Mouse (Mus musculus): ENCODE data around the gene Dcaf4.

The Dcaf4 gene

DNA sequence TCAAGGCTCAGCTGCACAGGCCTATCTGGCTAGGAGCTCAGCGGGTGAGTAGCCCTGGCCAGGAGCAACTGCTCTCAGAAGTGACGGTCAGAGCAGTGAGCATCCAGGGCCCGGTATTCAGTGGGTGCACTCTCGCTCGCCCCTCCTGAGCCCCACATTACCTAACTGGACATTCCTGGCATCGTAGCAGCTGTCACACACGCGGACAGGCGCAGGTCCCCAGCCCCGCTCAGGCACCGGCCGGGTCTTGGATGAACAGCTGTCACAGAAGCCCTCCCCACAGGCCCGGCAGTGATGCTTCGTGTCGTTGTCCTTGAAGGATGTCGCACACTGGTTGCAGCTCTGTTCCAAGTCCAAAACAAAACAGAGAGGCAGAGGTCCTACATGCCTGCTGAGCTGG is 31.0 kb downstream of the Dcaf4 start:
- DNase-seq (ENCODE audit: low spot score): no peak

DNA sequence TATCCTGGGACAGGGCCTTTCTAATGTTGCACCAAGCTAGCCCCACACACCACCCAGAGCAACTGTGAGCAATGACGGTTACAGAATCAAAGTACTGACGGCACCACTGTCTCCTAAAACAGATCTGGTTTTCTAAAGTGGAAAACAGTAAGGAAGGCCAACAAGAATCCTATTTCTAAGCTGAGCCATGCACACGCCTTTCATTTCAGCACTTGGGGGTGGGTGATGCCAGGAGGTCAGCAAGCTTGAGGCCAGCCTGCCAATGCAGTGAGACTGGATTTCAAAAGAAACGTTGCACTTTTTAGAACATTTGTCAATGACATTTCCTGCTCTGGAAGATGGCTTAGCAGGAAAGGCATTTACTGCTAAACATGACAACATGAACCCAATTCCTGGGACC is 33.5 kb downstream of the Dcaf4 start:
- no peak for DNase-seq (ENCODE audit: low spot score)

DNA sequence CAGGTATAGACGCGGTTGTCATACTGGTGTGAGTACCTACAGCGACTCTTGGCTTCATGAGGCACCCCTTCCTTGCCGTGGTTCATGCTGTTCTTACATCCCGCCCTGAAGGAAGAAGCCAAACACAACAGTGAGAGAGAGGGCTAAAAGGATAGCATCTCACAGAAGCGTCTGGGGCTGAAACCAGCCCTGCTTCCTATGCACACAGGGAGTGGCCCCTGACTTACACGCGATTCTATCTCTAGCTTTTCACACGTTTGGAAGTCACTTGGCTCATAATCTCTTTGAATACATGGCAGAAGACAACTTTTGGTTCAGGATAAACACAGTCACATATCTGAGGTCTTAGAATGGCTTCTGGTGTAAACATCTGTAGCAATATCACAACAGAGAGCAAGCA is 35.3 kb downstream of the Dcaf4 start:
- DNase-seq (ENCODE audit: low spot score): no peak

DNA sequence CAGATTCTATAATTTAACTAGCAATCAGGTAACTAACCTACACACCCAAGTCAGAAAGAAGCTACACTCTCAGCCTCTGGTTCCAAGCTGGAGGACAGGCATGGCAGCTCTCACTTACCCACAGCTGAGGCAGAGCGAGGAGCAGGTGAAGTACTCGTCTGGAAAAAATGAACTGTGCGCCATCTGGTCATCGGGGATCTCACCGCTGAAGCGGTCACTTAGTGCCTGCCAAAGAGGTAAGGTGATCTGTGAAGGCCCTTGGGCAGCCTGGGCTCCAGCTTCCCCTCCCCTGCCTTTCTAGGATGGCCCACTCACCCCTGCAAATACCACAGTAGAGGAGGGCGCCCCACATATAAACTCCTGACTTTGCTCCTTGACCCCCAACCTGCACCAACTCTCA is 38.2 kb downstream of the Dcaf4 start:
- DNase-seq (ENCODE audit: low spot score): no peak

DNA sequence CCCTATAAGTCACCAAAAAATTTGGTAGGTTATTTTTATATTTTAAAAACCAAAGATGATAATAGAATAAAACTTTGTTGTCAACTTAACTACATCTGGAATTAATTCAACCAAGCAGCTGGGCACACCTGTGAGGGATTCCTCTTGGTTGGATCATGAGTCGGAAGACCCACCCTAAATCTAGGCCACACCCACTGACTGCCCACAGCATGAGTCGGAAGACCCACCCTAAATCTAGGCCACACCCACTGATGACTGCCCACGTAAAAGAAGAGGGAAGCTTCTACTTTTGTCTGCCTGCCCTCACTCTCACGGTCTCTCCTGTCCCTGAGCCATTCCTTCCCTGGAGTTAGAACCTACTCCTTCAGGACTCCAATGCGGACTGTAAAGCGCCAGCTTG is 39.9 kb downstream of the Dcaf4 start:
- DNase-seq (ENCODE audit: low spot score): no peak

DNA sequence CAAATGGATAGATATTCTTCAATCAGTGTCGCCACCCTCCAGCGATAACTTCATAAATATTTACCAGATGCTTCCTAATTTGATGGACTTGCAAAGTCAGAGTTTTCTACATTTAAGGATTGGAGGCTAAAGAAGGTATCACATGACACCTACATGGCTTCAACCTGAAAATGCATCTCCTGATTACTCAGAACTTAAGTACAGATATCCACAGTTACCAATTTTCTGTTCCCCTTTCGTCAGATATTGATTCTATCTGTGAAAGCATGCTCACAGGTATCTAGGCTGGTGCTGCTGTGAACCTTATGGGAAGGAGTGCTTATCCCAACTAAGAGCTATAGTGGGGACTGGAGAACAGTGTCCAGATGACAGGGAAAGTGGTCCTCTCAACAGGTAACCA is 42.3 kb downstream of the Dcaf4 start:
- DNase-seq (ENCODE audit: low spot score): no peak

DNA sequence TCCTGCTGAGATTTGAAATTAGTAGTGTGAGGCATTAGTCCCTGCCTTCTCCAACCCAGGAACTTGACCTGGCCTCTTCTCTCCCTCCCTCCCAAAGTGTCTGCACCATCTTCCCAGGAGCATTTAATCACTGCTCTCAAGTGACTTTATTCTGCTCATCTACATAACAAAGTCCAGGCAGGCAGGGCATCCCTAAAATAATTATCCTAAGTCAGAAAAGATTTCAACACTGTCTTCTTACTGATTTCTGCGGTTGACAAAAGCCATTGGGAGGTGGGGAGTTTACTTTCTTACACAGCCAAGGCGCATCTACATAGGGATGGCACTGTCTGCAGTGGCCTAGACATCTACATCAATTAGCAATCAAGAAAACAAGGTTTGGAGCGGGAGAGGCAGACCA is 49.6 kb downstream of the Dcaf4 start:
- no peak for DNase-seq (ENCODE audit: low spot score)

DNA sequence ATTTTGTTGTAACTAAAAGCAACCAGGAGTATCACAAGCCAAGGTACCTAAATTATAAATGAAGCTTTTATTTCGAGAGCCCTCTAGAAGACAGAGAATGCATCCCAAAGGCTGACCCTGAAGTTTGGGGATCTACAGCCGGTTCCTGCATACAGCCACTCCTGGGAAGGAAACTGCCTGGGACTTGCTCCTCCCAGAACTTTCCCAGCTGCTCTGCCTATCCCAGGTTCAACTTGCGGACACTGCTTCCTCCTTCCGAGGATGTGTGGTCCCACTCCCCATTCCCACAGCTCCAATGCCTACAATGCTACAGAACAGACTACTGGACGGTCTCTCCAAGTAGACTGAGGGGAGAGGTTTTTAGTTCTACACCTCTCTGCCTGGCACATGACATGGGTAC is 52.5 kb downstream of the Dcaf4 start:
- no peak for DNase-seq (ENCODE audit: low spot score)

DNA sequence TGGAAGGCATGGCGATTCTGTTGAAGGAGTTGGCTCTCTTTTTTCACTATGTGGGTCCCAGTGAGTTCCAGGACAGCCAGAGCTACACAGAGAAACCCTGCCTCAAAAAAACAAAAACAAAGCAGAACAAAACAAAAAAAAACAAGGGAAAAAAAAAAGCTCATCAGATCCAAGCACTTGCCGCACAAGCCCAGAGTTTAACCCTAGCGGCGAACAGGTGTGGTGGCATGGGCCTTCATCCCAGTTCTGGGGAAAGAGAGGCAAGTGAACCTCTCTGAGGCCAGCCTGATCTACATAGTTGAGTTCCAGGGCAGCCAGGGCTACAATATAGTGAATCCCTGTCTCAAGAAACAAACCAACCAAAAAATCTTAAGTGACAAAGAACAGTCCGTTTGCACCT is 57.2 kb downstream of the Dcaf4 start:
- no peak for DNase-seq (ENCODE audit: low spot score)

DNA sequence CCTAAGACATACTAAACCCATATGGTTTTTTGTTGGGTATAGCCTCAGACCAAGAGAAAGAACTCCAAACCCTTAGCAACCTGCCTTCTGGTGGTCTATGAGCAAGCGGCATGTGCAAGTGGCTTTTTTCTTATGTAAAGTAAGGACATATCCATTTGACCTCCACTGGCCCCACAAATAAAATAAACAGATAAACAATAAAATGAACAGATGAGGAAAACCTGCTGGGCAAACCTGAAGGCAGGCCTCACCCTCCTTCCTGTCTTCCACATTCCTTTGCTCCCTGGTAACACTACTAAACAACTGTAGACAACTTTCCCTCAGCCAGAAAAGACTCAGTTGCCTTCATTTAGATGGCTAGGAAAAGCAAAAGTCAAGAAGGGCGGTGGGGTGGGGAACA is 58.1 kb downstream of the Dcaf4 start:
- no peak for DNase-seq (ENCODE audit: low spot score)

DNA sequence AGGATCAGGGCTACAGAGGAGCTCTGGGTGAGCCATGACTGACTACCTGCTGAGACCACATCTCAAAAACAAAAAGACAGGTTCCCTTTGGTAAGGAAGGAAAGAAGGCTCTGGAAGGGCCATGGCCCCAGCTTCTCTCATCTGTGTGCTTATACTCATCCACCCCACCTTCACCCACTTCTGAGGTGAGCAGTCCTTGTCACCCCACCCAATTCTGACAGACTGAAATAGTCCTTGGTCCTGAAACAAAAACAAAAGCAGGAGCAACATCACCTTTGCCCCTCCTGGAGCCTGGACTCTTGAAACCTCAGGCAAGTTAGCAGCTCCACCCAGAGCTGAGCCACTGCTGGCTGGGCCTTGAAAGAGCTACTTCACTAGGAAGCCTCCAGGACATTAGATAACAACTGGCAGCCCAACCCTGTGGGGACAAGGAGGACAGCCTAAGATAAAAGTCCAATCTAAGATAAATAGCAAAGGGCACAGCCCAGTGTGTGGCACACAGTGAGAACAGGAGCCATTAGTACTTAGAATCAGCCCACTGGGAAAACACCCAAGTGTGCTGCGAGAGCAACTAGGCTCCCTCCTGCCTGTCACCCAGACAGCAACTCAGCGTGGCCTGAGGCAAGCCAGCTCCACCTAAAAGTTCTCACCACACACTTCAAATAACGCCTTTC is 58.8 kb downstream of the Dcaf4 start:
- no peak for DNase-seq (ENCODE audit: low spot score)

DNA sequence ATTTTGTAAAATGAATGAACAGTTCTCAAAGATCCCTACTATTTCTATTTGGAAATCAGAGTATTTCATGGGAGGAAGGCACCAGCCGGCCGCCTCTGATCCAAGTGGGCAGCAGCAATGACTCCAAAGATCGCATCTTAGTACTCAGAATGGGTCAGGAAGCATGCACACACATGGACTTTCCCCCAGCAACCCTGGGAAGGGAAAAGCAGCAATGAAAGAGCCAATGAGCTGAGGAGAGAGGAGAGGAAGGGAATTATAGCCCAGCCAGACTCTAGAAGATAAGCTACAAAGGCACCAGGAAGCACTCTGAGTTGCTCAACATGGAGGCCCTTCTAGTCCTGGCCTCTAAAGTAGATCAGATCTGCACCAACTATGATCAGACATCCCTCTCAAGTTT is 60.0 kb downstream of the Dcaf4 start:
- DNase-seq (ENCODE audit: low spot score): no peak

DNA sequence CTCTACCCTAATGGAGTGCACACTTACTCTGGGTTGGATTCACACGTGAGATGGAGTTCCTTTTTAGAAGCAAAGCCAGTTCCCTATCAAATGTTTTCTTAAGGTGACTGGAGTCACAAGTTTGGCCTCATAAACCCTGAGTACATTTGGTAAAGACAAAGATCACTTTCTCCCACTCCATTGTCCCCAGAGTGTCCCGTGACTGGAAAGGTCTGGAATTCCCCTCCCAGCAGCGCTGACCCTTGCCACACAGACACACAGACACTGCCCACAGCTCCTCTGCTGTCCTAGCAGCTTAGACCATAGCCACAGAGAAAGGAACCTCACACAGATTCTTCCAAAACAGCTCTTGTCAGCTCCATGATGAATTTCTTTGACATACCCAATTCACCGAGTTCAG is 61.8 kb downstream of the Dcaf4 start:
- no peak for DNase-seq (ENCODE audit: low spot score)

DNA sequence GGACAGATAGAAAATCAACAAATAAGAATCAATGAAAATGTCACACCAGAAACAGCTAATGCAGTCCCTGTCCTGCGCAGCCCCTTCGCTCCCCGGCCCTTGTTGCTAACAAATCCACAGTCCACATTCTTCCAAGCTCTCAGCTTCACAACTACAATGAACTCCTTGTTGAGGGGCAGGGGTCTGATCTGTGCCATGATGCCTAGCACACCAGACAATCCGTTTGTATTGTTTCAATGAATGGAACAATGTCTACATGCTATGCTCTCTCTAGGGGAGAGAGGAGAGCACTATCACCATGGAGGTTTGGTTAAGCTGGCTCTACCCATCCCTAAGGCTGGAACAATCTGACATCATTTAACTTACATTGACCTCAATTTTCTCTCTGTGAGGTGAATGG is 62.5 kb downstream of the Dcaf4 start:
- DNase-seq (ENCODE audit: low spot score): no peak

DNA sequence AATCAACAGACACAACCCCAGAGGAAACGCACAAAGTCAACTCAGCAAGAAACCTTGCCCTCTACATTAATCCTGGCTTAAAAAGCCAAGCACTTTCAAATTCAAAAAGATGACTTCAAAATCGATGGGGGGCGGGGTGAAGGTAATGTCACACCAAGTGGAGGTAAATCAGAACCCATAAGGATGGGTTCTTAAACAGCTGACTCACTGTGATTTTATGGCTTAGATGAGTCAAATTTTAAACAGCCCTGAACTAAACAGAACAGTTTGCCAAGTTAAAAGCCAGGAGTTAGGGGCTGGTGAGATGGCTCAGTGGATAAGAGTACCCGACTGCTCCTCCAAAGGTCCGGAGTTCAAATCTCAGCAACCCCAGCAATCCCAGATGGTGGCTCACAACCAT is 66.4 kb downstream of the Dcaf4 start:
- DNase-seq (ENCODE audit: low spot score): no peak
